Mouse (Mus musculus) thymus, adult 2 months (tissue): ENCODE results near the gene Kitl. TPM values are rescaled to one million over a fixed set of nuclear protein-coding genes. Genes with fewer than 3 reads are reported as not detected.

ENCODE experiments used
- DNase-seq: peaks from one replicate; pipeline ENCODE4 v3.0.0; 2021
- H3K27ac ChIP-seq: fragments of 200-500 bp; 2 replicates; pipeline ENCODE4 v1.5.1; 2012; ENCODE audit warnings: low read length, control low read depth; ENCODE audit not compliant: control insufficient read depth, insufficient read depth
- H3K27me3 ChIP-seq: fragments of 200-500 bp; 2 replicates; pipeline ENCODE4 v1.6.1; 2012; ENCODE audit warnings: mild to moderate bottlenecking, low read length, moderate library complexity, mixed read lengths; ENCODE audit not compliant: control insufficient read depth, insufficient read depth
- H3K36me3 ChIP-seq: fragments of 200-500 bp; 2 replicates; pipeline ENCODE4 v1.6.1; 2012; ENCODE audit warnings: mild to moderate bottlenecking, low read length, moderate library complexity; ENCODE audit not compliant: control insufficient read depth, insufficient read depth
- H3K4me1 ChIP-seq: fragments of 200-500 bp; replicated peaks from 2 replicates; pipeline ENCODE4 v1.6.1; 2012; ENCODE audit warnings: low read length; ENCODE audit not compliant: control insufficient read depth, insufficient read depth
- H3K4me3 ChIP-seq: fragments of 200-500 bp; 2 replicates; pipeline ENCODE4 v1.5.1; 2012; ENCODE audit warnings: mild to moderate bottlenecking, low read length, control low read depth, moderate library complexity; ENCODE audit not compliant: control insufficient read depth, insufficient read depth
- CTCF ChIP-seq: fragments of 200-500 bp; IDR thresholded peaks from 2 replicates; pipeline ENCODE4 v1.5.1; 2012; ENCODE audit warnings: mild to moderate bottlenecking, control low read depth, low read length, moderate library complexity, borderline replicate concordance; ENCODE audit not compliant: control insufficient read depth, poor library complexity, insufficient read depth; ENCODE audit errors: extremely low read depth
- POLR2A ChIP-seq: fragments of 200-500 bp; IDR thresholded peaks from 2 replicates; pipeline ENCODE4 v1.6.1; 2012; ENCODE audit warnings: mild to moderate bottlenecking, low read length, control low read depth, moderate library complexity; ENCODE audit not compliant: control insufficient read depth, poor library complexity, insufficient read depth; ENCODE audit errors: extremely low read depth
- WGBS: fragments of 180-500 bp; shearing (Covaris S2); methylation state at CpG from one replicate; pipeline ENCODE4 v1.1.7; 2018; 5-methylcytosine and 5-hydroxymethylcytosine counted together
- polyA plus RNA-seq: library from polyadenylated mRNA; depleted of rRNA; stranded (reverse); fragments of >200 nt; gene quantifications from 2 replicates; pipeline ENCODE4 v1.2.3, GENCODE M21; 2012

Kitl gene
- polyA plus RNA-seq, 1 experiment = 13.4 TPM

DNA sequence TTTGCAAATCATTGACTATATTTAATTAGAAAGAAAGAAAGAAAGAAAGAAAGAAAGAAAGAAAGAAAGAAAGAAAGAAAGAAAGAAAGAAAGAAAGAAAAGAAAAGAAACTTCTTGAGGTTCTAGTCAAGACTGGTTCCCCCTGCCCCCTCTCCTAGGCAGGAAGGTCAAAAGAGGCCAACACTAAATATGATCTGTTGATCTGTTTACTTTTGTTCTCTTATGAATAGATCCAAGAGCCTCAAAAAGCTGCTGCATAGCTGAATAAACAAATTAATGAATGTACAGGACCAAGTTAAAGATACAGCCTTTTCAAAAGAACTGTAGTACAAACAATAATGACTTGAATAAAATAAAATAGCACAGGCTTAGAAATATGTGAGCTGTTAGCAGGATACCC is 57.7 kb downstream of the Kitl start:
- DNase-seq = no peak
- no peaks in the 10 kb centered on the region for H3K4me1 ChIP-seq
- no peak overlapping the region for H3K27ac ChIP-seq
- no peaks in the 10 kb centered on the region for H3K36me3 ChIP-seq
- H3K4me3 ChIP-seq = no peak overlapping the region
- H3K27me3 ChIP-seq = no peaks in the 10 kb centered on the region
- TF ChIP-seq POLR2A = no peak
- no peak for TF ChIP-seq CTCF

DNA sequence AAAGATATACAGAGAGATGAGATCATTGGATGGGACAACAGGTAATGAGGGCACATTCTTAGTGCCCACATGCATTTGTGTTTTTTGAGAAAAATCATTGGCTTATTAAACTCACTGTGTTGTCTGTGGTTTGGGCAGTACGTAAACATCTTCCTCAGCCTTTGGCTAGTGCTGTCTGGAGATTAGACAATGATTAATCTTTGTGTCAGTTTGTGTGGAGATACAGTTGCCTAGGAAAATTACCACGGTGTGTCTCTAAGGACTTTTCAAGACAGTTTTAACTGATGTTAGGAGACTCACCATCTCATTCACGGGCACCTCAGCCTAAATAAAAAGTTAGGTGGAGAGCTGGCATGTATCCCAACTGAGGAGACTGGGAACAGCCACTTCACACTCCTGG is 85.7 kb downstream of the Kitl start:
- TF ChIP-seq POLR2A (no peak), CTCF (no peak)
- H3K27ac ChIP-seq = no peak overlapping the region
- no peaks in the 10 kb centered on the region for H3K36me3 ChIP-seq
- no peak overlapping the region for H3K4me3 ChIP-seq
- H3K27me3 ChIP-seq = no peaks in the 10 kb centered on the region
- no peaks in the 10 kb centered on the region for H3K4me1 ChIP-seq
- no peak for DNase-seq
- 57% methylated on average over 3 of the region's 3 CpGs for WGBS

GRCm38 (mm10) chr10:100111209-100111608 is 95.8 kb downstream of the Kitl start:
- no peak overlapping the region for H3K4me3 ChIP-seq
- H3K4me1 ChIP-seq = no peaks in the 10 kb centered on the region
- TF ChIP-seq CTCF (no peak), POLR2A (no peak)
- WGBS = 70% methylated on average over 7 of the region's 7 CpGs
- H3K36me3 ChIP-seq = no peaks in the 10 kb centered on the region
- H3K27me3 ChIP-seq = no peaks in the 10 kb centered on the region
- H3K27ac ChIP-seq = no peak overlapping the region
- DNase-seq = no peak

- no peak overlapping the region for H3K27ac ChIP-seq
- no peaks in the 10 kb centered on the region for H3K4me1 ChIP-seq
- H3K27me3 ChIP-seq = no peaks in the 10 kb centered on the region
- no peaks in the 10 kb centered on the region for H3K36me3 ChIP-seq
- WGBS = 90% methylated on average over 2 of the region's 2 CpGs
- TF ChIP-seq POLR2A = no peak
- TF ChIP-seq CTCF = no peak
- H3K4me3 ChIP-seq = no peak overlapping the region
- no peak for DNase-seq
Measured at GRCm38 (mm10) chr10:100115570-100115969, 100.1 kb downstream of the Kitl start.

GRCm38 (mm10) chr10:100124452-100124851 is 109.0 kb downstream of the Kitl start:
- WGBS = 90% methylated on average over 5 of the region's 5 CpGs
- no peak overlapping the region for H3K4me3 ChIP-seq
- no peak overlapping the region for H3K27ac ChIP-seq
- no peaks in the 10 kb centered on the region for H3K4me1 ChIP-seq
- H3K36me3 ChIP-seq = no peaks in the 10 kb centered on the region
- TF ChIP-seq CTCF = no peak
- no peak for TF ChIP-seq POLR2A
- DNase-seq = no peak
- H3K27me3 ChIP-seq = no peaks in the 10 kb centered on the region

DNA sequence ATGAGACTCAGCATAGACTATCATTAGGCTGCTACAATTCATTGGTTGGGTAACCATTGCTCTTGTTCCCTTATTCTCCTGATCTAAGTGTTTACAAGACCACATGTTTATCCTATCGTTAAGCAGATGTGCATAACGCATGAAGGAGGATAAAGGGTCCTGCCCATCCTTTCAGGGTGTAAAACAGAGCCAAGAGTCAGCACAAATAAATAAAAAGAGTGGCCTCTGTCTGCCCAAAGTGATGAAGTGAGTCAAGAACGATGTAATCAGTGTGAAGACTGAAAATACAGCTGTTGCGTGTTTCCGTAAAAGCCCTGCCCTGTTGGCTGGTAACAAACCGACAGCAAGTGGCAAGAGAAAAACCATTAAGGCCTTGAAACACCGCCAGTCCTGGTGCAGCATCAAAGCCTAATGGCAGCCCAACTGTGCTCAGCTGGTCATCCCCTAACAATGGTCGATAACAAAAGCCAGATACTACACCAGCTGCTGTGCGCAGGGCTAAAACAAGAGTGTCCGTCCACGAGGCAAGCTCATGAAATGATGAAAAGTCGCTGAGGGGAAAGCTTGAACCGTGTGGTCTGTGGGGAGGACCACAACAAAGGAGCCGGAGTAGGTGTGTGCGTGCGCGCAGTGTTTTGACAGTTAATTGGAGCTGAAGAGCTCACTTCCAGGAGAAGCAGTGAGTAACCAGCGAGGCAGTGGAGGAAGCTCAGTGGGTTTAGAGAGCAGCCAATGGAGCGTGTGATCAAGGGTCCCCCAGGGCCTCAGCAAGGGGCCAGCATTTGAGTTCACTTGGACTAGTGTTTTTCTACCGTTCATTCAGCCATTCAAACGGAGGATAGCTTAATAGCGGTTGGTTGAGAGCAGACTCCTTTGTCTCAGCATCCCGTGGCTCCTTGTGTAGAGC is 112.7 kb downstream of the Kitl start:
- 49% methylated on average over 23 of the region's 23 CpGs for WGBS
- no peak for DNase-seq
- no peaks in the 10 kb centered on the region for H3K4me1 ChIP-seq
- TF ChIP-seq CTCF (no peak), POLR2A (no peak)
- H3K4me3 ChIP-seq = no peak overlapping the region
- no peak overlapping the region for H3K27ac ChIP-seq
- H3K36me3 ChIP-seq = no peaks in the 10 kb centered on the region
- H3K27me3 ChIP-seq = no peaks in the 10 kb centered on the region

- no peak for DNase-seq
- Histone ChIP-seq H3K27me3 (no peaks in the 10 kb centered on the region), H3K4me3 (no peak overlapping the region), H3K4me1 (no peaks in the 10 kb centered on the region), H3K36me3 (no peaks in the 10 kb centered on the region), H3K27ac (no peak overlapping the region)
- 93% methylated on average over 4 of the region's 4 CpGs for WGBS
- TF ChIP-seq POLR2A (no peak), CTCF (no peak)
Measured at GRCm38 (mm10) chr10:100131657-100132056, 116.2 kb downstream of the Kitl start.
